Comparison of ENCODE assay signal across 13 mouse cellular contexts in genomic region chr4:70228350-70228749, GRCm38 (mm10).
"Had no signal": no experiment of that assay in that cellular context is flagged by ENCODE, and none has a peak within 500 bp of the region (broad histone marks: within the 10 kb centered on the region; RNA-seq: fewer than 3 reads in every experiment).

No protein-coding gene starts in this region.

- H3K9ac ChIP-seq: liver, embryonic 13.5 days had no signal

- H3K27me3 ChIP-seq: liver, embryonic 13.5 days had no signal

- ATAC-seq: inflammation-experienced regulatory T-cells, adult 6 months; intestine, embryonic 16.5 days had no signal

- H3K9me3 ChIP-seq: liver, embryonic 13.5 days had no signal

- H3K4me1 ChIP-seq: liver, embryonic 13.5 days had no signal

- H3K4me3 ChIP-seq: left cerebral cortex, adult 2 months; liver, embryonic 13.5 days had no signal

- H3K4me2 ChIP-seq: liver, embryonic 13.5 days; midbrain, embryonic 11.5 days had no signal

- DNase-seq: kidney, adult 2 months; kidney, postnatal 14 days; layer of hippocampus, postnatal 36 days; liver, embryonic 13.5 days; lung, adult 2 months; lung, postnatal 36 days; midbrain, embryonic 14.5 days; thymus, adult 18-20 months; thymus, postnatal 36 days had no signal

- H3K27ac ChIP-seq: left cerebral cortex, adult 2 months; liver, embryonic 13.5 days had no signal
